Mouse (Mus musculus): ENCODE results near the gene Cnnm1. TPM values are rescaled to one million over a fixed set of nuclear protein-coding genes. Genes with fewer than 3 reads are reported as not detected.

The Cnnm1 gene
- polyA plus RNA-seq, 1 experiment from 2014 or later = 0.21 TPM

DNA sequence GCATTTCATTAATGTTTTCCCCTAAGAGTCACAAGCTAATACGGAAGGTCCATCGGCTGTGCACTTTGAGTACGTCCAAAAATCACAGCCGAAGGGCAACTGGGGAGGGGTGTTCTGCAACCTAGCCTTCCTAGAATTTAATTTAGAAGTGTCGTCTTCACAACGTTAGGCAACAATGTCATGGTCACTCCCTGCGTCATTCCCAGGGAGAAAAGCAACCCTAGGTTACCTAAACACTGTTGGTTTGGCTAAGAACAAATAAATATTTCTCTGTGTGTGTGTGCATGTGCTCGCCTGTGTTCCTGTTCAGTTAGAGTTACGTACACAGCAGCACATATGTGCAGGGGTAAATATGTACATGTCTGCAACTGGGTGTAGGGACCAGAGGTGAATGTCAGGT, 85.8 kb downstream of the Cnnm1 start:
- Histone ChIP-seq H3K4me1 (replicated peaks; ENCODE audit: control insufficient read depth, insufficient read depth, low read length) (peaks cover 19% of the 10 kb centered on the region), H3K27ac (ENCODE audit: low read depth, low read length) (no peak overlapping the region), H3K9me3 (ENCODE audit: control insufficient read depth, low read length) (no peaks in the 10 kb centered on the region), H3K27me3 (replicated peaks; ENCODE audit: control insufficient read depth, insufficient read depth, low read length) (no peaks in the 10 kb centered on the region), H3K9ac (ENCODE audit: low read depth, low read length) (no peak overlapping the region), H3K4me3 (ENCODE audit: low read depth, low read length) (no peak overlapping the region), H3K36me3 (ENCODE audit: control insufficient read depth, insufficient read depth, low read length) (no peaks in the 10 kb centered on the region), H3K4me2 (no peak overlapping the region)
- ATAC-seq (replicated peaks; ENCODE audit: low FRiP score) = no peak
- DNase-seq (ENCODE audit: low spot score) = no peak
- 87% methylated on average over 9 of the region's 9 CpGs for WGBS

DNA sequence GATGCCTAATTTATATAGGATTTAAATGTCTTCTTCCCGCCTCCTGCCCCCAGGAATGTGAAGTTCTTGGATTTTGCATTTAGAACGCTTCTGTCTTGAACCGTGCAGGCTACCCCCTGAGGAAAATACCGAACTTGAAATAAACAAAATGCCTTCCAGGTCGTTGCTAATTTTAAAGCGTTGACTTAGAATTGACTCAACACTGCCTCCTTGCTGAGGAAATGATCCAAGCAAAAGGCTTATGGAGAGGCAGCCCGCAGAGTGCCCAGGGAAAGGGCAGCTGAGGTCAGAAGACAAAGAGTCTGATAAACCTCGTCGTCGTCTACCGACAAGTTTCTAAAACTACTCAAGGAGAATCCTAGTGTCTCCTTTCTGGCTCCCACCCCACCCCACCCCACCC, 86.9 kb downstream of the Cnnm1 start:
- no peak for DNase-seq (ENCODE audit: low spot score)
- no peak overlapping the region for H3K9ac ChIP-seq (ENCODE audit: low read depth, low read length)
- no peak overlapping the region for H3K4me3 ChIP-seq (ENCODE audit: low read depth, low read length)
- H3K4me2 ChIP-seq = no peak overlapping the region
- H3K27ac ChIP-seq (ENCODE audit: low read depth, low read length) = no peak overlapping the region
- no peaks in the 10 kb centered on the region for H3K27me3 ChIP-seq (replicated peaks; ENCODE audit: control insufficient read depth, insufficient read depth, low read length)
- H3K36me3 ChIP-seq (ENCODE audit: control insufficient read depth, insufficient read depth, low read length) = no peaks in the 10 kb centered on the region
- H3K9me3 ChIP-seq (ENCODE audit: control insufficient read depth, low read length) = no peaks in the 10 kb centered on the region
- ATAC-seq (replicated peaks; ENCODE audit: low FRiP score) = no peak
- WGBS = 19% methylated on average over 11 of the region's 11 CpGs
- H3K4me1 ChIP-seq (replicated peaks; ENCODE audit: control insufficient read depth, insufficient read depth, low read length) = peaks cover 12% of the 10 kb centered on the region

DNA sequence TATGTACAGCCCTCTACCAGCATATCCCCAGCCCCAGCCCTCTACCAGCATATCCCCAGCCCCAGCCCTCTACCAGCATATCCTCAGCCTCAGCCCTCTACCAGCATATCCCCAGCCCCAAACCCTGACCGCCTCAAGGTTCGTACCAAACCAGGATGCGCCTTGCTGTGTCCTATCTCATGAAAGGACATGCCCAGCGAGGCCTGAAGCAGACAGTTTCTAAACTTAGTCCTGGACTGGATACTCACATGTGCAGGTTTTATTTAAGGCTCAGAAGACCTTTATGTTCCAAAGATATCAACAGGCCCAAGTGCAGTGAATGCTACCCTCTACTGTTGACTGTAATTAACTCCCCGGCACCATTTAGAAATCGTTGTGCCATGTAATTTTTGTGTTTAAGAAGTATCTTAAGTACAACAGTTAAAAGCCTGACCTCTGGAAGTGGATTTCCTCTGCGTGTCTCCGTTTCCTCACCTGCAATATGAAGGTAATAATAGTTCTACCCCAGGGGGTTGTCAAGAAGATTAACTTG, 87.9 kb downstream of the Cnnm1 start:
- Histone ChIP-seq H3K36me3 (ENCODE audit: control insufficient read depth, insufficient read depth, low read length) (no peaks in the 10 kb centered on the region), H3K4me3 (ENCODE audit: low read depth, low read length) (no peak overlapping the region), H3K9me3 (ENCODE audit: control insufficient read depth, low read length) (no peaks in the 10 kb centered on the region), H3K9ac (ENCODE audit: low read depth, low read length) (no peak overlapping the region), H3K27me3 (replicated peaks; ENCODE audit: control insufficient read depth, insufficient read depth, low read length) (no peaks in the 10 kb centered on the region), H3K4me2 (no peak overlapping the region), H3K4me1 (replicated peaks; ENCODE audit: control insufficient read depth, insufficient read depth, low read length) (peaks cover 12% of the 10 kb centered on the region), H3K27ac (ENCODE audit: low read depth, low read length) (no peak overlapping the region)
- DNase-seq (ENCODE audit: low spot score) (no peak), ATAC-seq (replicated peaks; ENCODE audit: low FRiP score) (no peak)
- 81% methylated on average over 8 of the region's 8 CpGs for WGBS

DNA sequence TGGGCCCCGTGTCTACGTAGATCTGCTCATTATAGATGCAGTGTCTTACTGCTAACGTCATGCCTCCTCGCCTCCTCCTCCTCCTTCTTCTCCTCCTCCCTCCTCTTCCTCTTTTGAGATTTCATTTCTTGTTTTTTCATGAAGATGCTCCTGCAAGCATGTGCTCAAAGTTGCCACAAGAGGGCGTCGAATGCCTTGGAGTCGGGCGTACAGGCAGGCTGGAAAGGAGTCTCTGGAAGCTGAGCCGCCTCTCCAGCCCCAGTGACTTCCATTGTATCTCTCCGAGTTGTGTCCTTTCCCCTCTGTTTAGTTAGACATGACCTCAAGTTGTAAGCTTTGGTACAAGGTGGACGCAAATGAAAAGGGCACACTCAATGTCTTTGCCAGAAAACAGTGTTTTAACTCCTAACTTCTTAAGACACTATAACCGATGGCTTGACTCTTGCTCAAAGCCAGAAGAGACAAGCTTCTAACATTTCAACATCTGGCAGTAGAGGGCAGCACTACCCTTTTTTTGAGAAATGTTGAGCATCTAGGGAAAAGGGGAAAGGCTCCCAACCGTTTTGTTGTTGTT, 90.0 kb downstream of the Cnnm1 start:
- Histone ChIP-seq H3K36me3 (ENCODE audit: control insufficient read depth, insufficient read depth, low read length) (no peaks in the 10 kb centered on the region), H3K4me2 (peak overlapping the region; percentile 63), H3K27me3 (replicated peaks; ENCODE audit: control insufficient read depth, insufficient read depth, low read length) (no peaks in the 10 kb centered on the region), H3K27ac (ENCODE audit: low read depth, low read length) (no peak overlapping the region), H3K4me1 (replicated peaks; ENCODE audit: control insufficient read depth, insufficient read depth, low read length) (peaks cover 4% of the 10 kb centered on the region; the same call in 1 of the 2 replicates), H3K9ac (ENCODE audit: low read depth, low read length) (no peak overlapping the region), H3K4me3 (ENCODE audit: low read depth, low read length) (no peak overlapping the region), H3K9me3 (ENCODE audit: control insufficient read depth, low read length) (no peaks in the 10 kb centered on the region)
- 2% methylated on average over 13 of the region's 13 CpGs for WGBS
- peak; percentile 81 for ATAC-seq (replicated peaks; ENCODE audit: low FRiP score)
- peak; percentile 60 for DNase-seq (ENCODE audit: low spot score)

DNA sequence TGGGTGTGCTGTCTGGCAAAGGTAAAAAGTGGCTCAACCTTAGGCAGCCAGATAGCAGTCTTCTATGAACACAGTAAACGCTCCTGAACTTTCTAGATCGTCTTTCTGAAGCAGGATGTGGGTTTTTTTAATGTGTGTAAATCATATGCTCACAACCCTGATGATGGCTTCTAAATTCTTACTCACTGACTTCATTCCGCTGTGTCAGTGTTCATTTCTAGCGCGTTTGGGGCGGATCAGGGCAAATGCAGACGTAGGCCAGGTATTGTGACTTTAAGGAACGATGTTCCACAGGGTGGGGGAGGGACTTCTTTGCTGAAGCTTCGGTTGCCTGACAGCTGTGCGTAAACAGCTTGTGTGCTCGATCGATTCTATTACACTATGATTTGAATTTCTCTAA, 90.7 kb downstream of the Cnnm1 start:
- no peaks in the 10 kb centered on the region for H3K9me3 ChIP-seq (ENCODE audit: control insufficient read depth, low read length)
- H3K36me3 ChIP-seq (ENCODE audit: control insufficient read depth, insufficient read depth, low read length) = no peaks in the 10 kb centered on the region
- 0 out of 2 replicates have a peak, but pooled peaks cover 3% of the 10 kb centered on the region for H3K4me1 ChIP-seq (replicated peaks; ENCODE audit: control insufficient read depth, insufficient read depth, low read length)
- no peak overlapping the region for H3K9ac ChIP-seq (ENCODE audit: low read depth, low read length)
- H3K27me3 ChIP-seq (replicated peaks; ENCODE audit: control insufficient read depth, insufficient read depth, low read length) = no peaks in the 10 kb centered on the region
- H3K4me2 ChIP-seq = no peak overlapping the region
- ATAC-seq (replicated peaks; ENCODE audit: low FRiP score) (no peak), DNase-seq (ENCODE audit: low spot score) (no peak)
- no peak overlapping the region for H3K27ac ChIP-seq (ENCODE audit: low read depth, low read length)
- H3K4me3 ChIP-seq (ENCODE audit: low read depth, low read length) = no peak overlapping the region
- 40% methylated on average over 12 of the region's 12 CpGs for WGBS

DNA sequence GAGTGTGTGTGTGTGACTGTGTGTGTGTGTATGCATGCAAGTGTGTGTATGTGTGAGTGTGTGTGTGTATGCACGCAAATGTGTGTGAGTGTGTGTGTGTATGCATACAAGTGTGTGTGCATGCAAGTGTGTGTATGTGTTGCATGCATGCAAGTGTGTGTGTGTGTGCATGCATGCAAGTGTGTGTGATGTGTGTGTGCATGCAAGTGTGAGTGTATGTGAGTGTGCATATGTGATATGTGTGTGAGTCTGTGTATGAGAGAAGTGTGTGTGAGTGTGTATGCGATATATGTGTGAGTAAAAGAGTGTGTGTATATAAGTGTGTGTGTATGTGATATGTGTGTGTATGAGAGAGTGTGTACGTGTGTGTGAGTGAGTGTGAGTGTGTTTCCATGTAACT, 95.1 kb downstream of the Cnnm1 start:
- Histone ChIP-seq H3K4me1 (replicated peaks; ENCODE audit: control insufficient read depth, insufficient read depth, low read length) (no peaks in the 10 kb centered on the region), H3K4me3 (ENCODE audit: low read depth, low read length) (no peak overlapping the region), H3K4me2 (no peak overlapping the region), H3K27me3 (replicated peaks; ENCODE audit: control insufficient read depth, insufficient read depth, low read length) (no peaks in the 10 kb centered on the region), H3K9me3 (ENCODE audit: control insufficient read depth, low read length) (no peaks in the 10 kb centered on the region), H3K9ac (ENCODE audit: low read depth, low read length) (no peak overlapping the region), H3K27ac (ENCODE audit: low read depth, low read length) (no peak overlapping the region), H3K36me3 (ENCODE audit: control insufficient read depth, insufficient read depth, low read length) (no peaks in the 10 kb centered on the region)
- no peak for DNase-seq (ENCODE audit: low spot score)
- no peak for ATAC-seq (replicated peaks; ENCODE audit: low FRiP score)
- 87% methylated on average over 3 of the region's 3 CpGs for WGBS

DNA sequence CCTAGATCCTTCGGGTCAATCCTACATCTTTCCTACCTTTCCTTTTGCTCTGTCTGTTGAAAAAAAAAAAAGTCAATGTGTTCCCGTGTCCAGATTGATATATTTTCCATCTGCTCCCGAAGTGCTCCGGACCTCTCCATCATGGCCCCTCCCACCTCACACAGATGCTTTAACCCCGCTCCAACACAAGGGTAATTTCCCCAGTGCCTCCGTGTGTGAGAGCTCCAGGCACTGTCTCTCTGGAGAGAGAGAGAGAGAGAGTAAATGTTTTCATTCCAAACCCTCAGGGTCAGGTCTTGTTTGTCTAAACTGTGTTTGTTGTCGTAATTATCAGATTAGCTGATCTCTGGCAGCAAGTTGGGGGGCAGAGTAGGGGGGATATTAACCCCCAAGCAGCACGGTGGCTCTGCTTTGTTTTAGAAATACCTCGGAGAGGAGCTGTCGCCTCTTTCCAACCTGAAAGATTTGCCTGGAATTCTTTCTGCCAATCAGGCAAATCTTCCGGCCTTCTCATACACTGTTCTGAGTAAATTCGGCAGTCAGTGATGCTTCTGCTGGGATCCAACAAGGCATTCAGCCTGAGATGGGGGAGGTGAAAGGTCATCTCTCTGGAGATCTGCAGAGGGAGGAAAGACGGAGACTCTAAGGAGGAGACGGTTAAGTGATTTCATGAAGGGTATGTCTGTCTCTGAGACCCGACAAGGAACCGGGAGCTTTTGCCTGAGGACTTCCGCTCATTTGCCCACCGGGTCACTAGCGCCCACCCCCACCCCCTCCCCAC, 106.3 kb downstream of the Cnnm1 start:
- DNase-seq (ENCODE audit: low spot score) = no peak
- Histone ChIP-seq H3K9me3 (ENCODE audit: control insufficient read depth, low read length) (no peaks in the 10 kb centered on the region), H3K27ac (ENCODE audit: low read depth, low read length) (no peak overlapping the region), H3K36me3 (ENCODE audit: control insufficient read depth, insufficient read depth, low read length) (no peaks in the 10 kb centered on the region), H3K4me1 (replicated peaks; ENCODE audit: control insufficient read depth, insufficient read depth, low read length) (no peaks in the 10 kb centered on the region), H3K4me3 (ENCODE audit: low read depth, low read length) (no peak overlapping the region), H3K4me2 (peak overlapping the region; percentile 42), H3K27me3 (replicated peaks; ENCODE audit: control insufficient read depth, insufficient read depth, low read length) (peaks cover 13% of the 10 kb centered on the region), H3K9ac (ENCODE audit: low read depth, low read length) (no peak overlapping the region)
- WGBS = 22% methylated on average over 19 of the region's 19 CpGs
- ATAC-seq (replicated peaks; ENCODE audit: low FRiP score) = no peak

Data from liver, embryonic 11.5 days (tissue).